Mouse (Mus musculus): ENCODE measurements around the gene Cnnm1.

DNA sequence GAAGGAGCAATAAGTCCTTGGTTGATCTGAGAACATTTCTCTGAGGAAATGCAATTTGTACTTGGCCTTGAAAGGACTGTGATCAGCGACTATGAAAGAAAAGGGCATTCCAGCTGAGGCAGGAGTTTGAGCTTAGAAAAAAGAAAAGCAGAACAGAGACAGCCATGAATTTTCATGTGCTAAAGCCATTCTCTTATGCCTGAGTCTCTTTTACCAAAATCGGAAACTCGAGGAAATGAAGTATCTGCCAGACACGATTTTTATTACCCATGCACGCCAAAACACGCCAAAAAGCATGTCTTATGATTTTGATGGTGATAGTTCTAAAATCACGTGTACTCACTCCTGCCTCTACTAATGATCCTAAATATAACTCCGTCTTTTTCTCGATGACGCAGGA, 11.3 kb downstream of the Cnnm1 start:
- no peak for TF ChIP-seq USF1 (IDR thresholded peaks at IDR 0.05; ENCODE audit: low read depth)
- no peak for TF ChIP-seq TCF12 (IDR thresholded peaks at IDR 0.05; ENCODE audit: insufficient read depth, poor library complexity, severe bottlenecking)
- no peak for TF ChIP-seq MYOD1 (IDR thresholded peaks at IDR 0.05; ENCODE audit: control insufficient read depth in 1 of 3, insufficient read length in 2 of 3, low read depth in 2 of 3)
- TF ChIP-seq POLR2A (IDR thresholded peaks at IDR 0.05; ENCODE audit: insufficient read length, low read depth) = no peak
- no peak for TF ChIP-seq CEBPB (IDR thresholded peaks at IDR 0.05; ENCODE audit: insufficient read depth, poor library complexity, severe bottlenecking)
- TF ChIP-seq E2F4 (IDR thresholded peaks at IDR 0.05; ENCODE audit: insufficient read depth) = no peak
- no peak for TF ChIP-seq MAX (IDR thresholded peaks at IDR 0.05; ENCODE audit: low read depth)
- TF ChIP-seq TCF3 (IDR thresholded peaks at IDR 0.05; ENCODE audit: insufficient read length, low read depth) = no peak
